Mouse (Mus musculus): ENCODE results near the gene Dkkl1. TPM values are rescaled to one million over a fixed set of nuclear protein-coding genes. Genes with fewer than 3 reads are reported as not detected.

The Dkkl1 gene
- polyA plus RNA-seq, 2 experiments: 4.8 to 14.8 TPM

DNA sequence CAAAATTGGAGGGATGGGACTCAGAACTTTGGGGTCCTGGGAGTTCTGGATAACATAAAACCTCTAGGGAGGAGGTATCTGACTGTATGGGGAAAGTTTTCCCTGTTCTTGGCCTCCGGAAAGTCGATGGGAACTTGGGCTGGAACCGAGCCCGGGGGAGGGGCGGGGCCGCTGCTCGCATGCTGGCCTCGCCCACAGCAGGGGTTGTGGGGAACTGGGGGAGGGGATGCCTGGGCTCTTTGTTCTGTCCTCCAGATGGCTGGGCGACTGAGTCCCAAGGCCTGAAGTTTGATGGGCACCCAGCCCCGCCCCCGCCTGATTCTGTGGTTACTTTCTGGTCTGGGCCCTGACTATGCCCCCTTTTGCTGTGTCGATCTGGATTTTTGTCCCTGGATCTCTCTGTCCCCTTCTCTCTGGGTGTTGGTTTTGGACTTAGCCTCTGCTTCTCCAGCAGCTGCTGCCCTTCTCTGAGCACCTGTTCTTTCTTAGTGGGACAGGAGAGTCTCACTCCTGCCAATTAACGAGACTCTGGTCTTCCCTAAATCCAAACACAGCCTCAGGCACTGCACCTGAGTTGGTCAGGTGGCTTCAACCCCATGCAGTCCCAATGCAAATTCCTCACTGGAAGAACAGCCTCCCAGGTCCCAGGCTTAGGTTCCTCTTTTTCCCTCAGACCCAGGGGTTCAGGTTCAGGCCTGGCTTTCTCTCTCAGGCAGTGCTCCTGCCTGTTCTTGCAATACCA is 4.7 kb upstream of the Dkkl1 start:
- peak overlapping the region; percentile 80 for H3K4me2 ChIP-seq (replicated peaks; ENCODE audit: low read depth, low read length, severe bottlenecking)
- peak overlapping the region; percentile 99 for H3K9ac ChIP-seq (ENCODE audit: low read depth, low read length, severe bottlenecking)
- WGBS: 0% methylated on average over 13 of the region's 13 CpGs
- peak; percentile 77; the same call in 1 of the 2 replicates for TF ChIP-seq POLR2A (IDR thresholded peaks at IDR 0.05; ENCODE audit: borderline replicate concordance, extremely low read depth, insufficient read depth, insufficient read length)
- H3K27me3 ChIP-seq (ENCODE audit: control insufficient read depth, insufficient read depth, low read length): peaks cover 9% of the 10 kb centered on the region
- DNase-seq (ENCODE audit: low spot score) (peak; percentile 93), ATAC-seq (ENCODE audit: low FRiP score, low read depth) (peak; percentile 89)
- peak overlapping the region; percentile 99 for H3K27ac ChIP-seq (replicated peaks; ENCODE audit: low read depth, low read length)
- peaks cover 39% of the 10 kb centered on the region for H3K36me3 ChIP-seq (ENCODE audit: control insufficient read depth, insufficient read depth, low read length)
- H3K4me3 ChIP-seq (replicated peaks; ENCODE audit: low read length): peak overlapping the region; percentile 94
- H3K9me3 ChIP-seq (ENCODE audit: control insufficient read depth, low read length): no peaks in the 10 kb centered on the region
- peaks cover 21% of the 10 kb centered on the region; the same call in 1 of the 2 replicates for H3K4me1 ChIP-seq (ENCODE audit: control insufficient read depth, insufficient read depth, low read length)

DNA sequence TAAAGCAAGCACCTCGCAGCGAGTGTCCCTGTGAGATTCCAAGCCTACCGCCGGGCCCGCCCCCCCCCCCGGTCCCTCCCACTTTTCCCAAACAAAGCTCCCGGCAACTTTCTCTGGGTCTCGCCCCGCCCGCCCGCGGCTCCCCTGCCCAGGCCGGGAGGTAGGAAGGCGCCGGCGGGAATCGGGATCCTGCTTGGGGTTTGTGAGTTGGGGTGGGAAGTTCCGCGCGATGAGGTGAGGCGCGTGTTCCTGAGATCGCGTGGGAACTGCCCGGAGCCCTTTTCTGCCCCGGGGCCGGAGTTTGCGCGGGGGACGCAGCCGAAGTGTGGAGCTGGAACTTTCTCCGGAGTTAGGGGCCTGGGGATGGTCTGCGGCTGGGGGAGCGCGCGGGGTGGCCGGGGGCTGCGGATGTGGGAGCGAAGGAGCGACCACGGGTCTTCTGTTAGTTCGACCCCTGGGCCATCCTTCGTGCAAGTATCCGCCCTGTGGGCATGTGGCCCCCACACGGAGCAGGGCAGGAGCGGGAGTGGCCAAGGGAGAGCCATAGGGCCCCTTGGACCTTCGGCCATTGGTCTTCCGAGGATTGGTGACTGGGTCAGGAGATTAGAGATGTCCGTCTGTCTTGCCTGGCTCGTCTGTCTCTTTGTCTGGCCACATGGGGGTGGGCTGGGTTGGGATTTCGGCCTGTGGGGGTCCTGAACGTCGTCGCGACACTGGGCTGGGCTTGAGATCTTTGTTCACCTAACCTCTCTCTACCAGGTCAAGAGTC is 3.9 kb upstream of the Dkkl1 start, which contains the start of gene Tead2:
Gene Tead2 (plus strand): TSS at position 81 of the 769 bp plus-strand sequence.
- no peaks in the 10 kb centered on the region for H3K9me3 ChIP-seq (ENCODE audit: control insufficient read depth, low read length)
- peak within 1 kb of the TSS; percentile 94 for H3K4me3 ChIP-seq (replicated peaks; ENCODE audit: low read length)
- peaks cover 32% of the 10 kb centered on the region for H3K36me3 ChIP-seq (ENCODE audit: control insufficient read depth, insufficient read depth, low read length)
- H3K4me2 ChIP-seq (replicated peaks; ENCODE audit: low read depth, low read length, severe bottlenecking): peak within 1 kb of the TSS; percentile 80
- peak within 1 kb of the TSS; percentile 99 for H3K9ac ChIP-seq (ENCODE audit: low read depth, low read length, severe bottlenecking)
- WGBS: 1% methylated on average over 49 of the region's 55 CpGs
- H3K27me3 ChIP-seq (ENCODE audit: control insufficient read depth, insufficient read depth, low read length): peaks cover 13% of the 10 kb centered on the region
- H3K4me1 ChIP-seq (ENCODE audit: control insufficient read depth, insufficient read depth, low read length): peaks cover 23% of the 10 kb centered on the region; the same call in 1 of the 2 replicates
- peak within 1 kb of the TSS; percentile 99 for H3K27ac ChIP-seq (replicated peaks; ENCODE audit: low read depth, low read length)
- TF ChIP-seq POLR2A (IDR thresholded peaks at IDR 0.05; ENCODE audit: borderline replicate concordance, extremely low read depth, insufficient read depth, insufficient read length): peak; percentile 92
- ATAC-seq (ENCODE audit: low FRiP score, low read depth): peak; percentile 66
- DNase-seq (ENCODE audit: low spot score): peak; percentile 70

DNA sequence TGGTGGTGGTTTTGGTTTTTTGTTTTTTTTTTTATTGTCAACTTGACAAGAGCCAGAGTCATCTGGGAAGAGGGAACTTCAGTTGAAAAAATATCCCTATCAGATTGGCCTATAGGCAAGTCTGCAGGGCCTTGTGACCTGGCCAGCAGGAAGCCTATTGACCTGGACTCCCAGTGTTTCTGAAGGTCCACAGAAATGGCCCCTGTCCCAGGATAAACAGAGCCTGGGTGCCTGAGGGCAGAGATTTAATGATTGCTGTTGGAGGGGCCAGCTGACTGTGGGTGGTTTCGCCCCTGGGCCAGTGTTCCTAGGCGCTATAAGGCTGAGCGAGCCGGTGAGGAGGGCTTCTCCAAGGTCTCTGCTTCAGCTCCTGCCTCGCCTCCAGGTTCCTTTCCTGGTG is 1.8 kb upstream of the Dkkl1 start:
- ATAC-seq (ENCODE audit: low FRiP score, low read depth) (no peak), DNase-seq (ENCODE audit: low spot score) (no peak)
- H3K27ac ChIP-seq (replicated peaks; ENCODE audit: low read depth, low read length): no peak overlapping the region
- WGBS: 55% methylated on average over 5 of the region's 5 CpGs
- H3K27me3 ChIP-seq (ENCODE audit: control insufficient read depth, insufficient read depth, low read length): peaks cover 13% of the 10 kb centered on the region
- H3K9ac ChIP-seq (ENCODE audit: low read depth, low read length, severe bottlenecking): no peak overlapping the region
- H3K4me1 ChIP-seq (ENCODE audit: control insufficient read depth, insufficient read depth, low read length): peaks cover 20% of the 10 kb centered on the region; the same call in 1 of the 2 replicates
- H3K36me3 ChIP-seq (ENCODE audit: control insufficient read depth, insufficient read depth, low read length): peaks cover 11% of the 10 kb centered on the region
- TF ChIP-seq POLR2A (IDR thresholded peaks at IDR 0.05; ENCODE audit: borderline replicate concordance, extremely low read depth, insufficient read depth, insufficient read length): no peak
- H3K4me2 ChIP-seq (replicated peaks; ENCODE audit: low read depth, low read length, severe bottlenecking): no peak overlapping the region
- no peak overlapping the region for H3K4me3 ChIP-seq (replicated peaks; ENCODE audit: low read length)
- H3K9me3 ChIP-seq (ENCODE audit: control insufficient read depth, low read length): no peaks in the 10 kb centered on the region

DNA sequence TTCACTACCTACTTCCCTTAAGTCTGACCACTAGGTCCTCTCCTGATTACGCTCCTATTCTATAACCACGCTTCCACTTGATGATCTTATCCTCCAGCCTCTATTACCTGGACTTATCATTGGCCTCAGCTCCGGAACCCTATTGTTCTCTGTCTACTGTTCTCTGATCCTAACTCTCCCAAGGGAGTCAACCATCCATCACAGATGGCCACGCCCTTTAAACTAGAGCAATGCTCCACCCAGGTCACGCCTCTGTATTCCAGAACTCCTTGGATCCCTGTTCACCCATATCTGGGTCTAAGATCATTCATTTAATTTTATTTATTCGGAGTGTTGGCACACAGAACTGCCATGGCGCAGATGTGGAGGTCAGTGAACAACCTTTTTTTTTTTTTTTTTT is 409 bp upstream of the Dkkl1 start:
- 71% methylated on average over 7 of the region's 7 CpGs for WGBS
- DNase-seq (ENCODE audit: low spot score): no peak
- Histone ChIP-seq H3K27me3 (ENCODE audit: control insufficient read depth, insufficient read depth, low read length) (peaks cover 13% of the 10 kb centered on the region), H3K36me3 (ENCODE audit: control insufficient read depth, insufficient read depth, low read length) (no peaks in the 10 kb centered on the region), H3K4me1 (ENCODE audit: control insufficient read depth, insufficient read depth, low read length) (peaks cover 16% of the 10 kb centered on the region; the same call in 1 of the 2 replicates), H3K4me3 (replicated peaks; ENCODE audit: low read length) (no peak overlapping the region), H3K9me3 (ENCODE audit: control insufficient read depth, low read length) (no peaks in the 10 kb centered on the region), H3K4me2 (replicated peaks; ENCODE audit: low read depth, low read length, severe bottlenecking) (no peak overlapping the region), H3K27ac (replicated peaks; ENCODE audit: low read depth, low read length) (no peak overlapping the region), H3K9ac (ENCODE audit: low read depth, low read length, severe bottlenecking) (no peak overlapping the region)
- TF ChIP-seq POLR2A (IDR thresholded peaks at IDR 0.05; ENCODE audit: borderline replicate concordance, extremely low read depth, insufficient read depth, insufficient read length): no peak
- ATAC-seq (ENCODE audit: low FRiP score, low read depth): no peak

DNA sequence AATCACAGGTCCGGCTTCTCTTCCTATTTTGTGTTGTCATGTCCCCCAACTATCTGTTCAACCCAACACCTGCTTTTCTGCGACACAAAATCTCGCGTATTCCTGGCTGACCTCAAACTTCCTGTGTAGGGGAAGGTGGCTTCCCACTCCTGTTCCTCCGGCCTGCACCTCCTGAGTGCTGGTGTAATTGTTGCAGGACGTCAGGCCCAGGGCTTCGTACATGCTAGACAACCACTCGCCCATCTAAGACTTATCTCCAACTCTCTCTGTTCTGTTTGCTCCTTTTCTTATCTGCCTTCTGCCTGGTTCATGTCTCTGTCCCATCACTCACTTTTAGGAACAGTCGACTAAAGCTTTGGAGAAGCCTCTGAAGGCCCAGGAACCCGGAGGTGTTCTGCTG is 877 bp downstream of the Dkkl1 start:
- Histone ChIP-seq H3K4me1 (ENCODE audit: control insufficient read depth, insufficient read depth, low read length) (0 out of 2 replicates have a peak, but pooled peaks cover 9% of the 10 kb centered on the region), H3K9me3 (ENCODE audit: control insufficient read depth, low read length) (no peaks in the 10 kb centered on the region), H3K9ac (ENCODE audit: low read depth, low read length, severe bottlenecking) (no peak overlapping the region), H3K36me3 (ENCODE audit: control insufficient read depth, insufficient read depth, low read length) (no peaks in the 10 kb centered on the region), H3K27ac (replicated peaks; ENCODE audit: low read depth, low read length) (no peak overlapping the region), H3K4me2 (replicated peaks; ENCODE audit: low read depth, low read length, severe bottlenecking) (no peak overlapping the region), H3K4me3 (replicated peaks; ENCODE audit: low read length) (no peak overlapping the region), H3K27me3 (ENCODE audit: control insufficient read depth, insufficient read depth, low read length) (peaks cover 13% of the 10 kb centered on the region)
- DNase-seq (ENCODE audit: low spot score): no peak
- WGBS: 66% methylated on average over 10 of the region's 10 CpGs
- no peak for TF ChIP-seq POLR2A (IDR thresholded peaks at IDR 0.05; ENCODE audit: borderline replicate concordance, extremely low read depth, insufficient read depth, insufficient read length)
- no peak for ATAC-seq (ENCODE audit: low FRiP score, low read depth)

Data from limb, embryonic 14.5 days (tissue).